Mouse (Mus musculus) kidney, adult 2 months (tissue): ENCODE measurements around the gene Cnga4.

Source experiments
- CTCF ChIP-seq: fragments of 200-500 bp; conservative IDR thresholded peaks from 2 replicates; pipeline ENCODE4 v1.5.1; 2011; ENCODE audit warnings: low read depth, mild to moderate bottlenecking, control low read depth, low read length, moderate library complexity, mixed read lengths; ENCODE audit not compliant: insufficient read depth, insufficient read length
- POLR2A ChIP-seq: fragments of 200-500 bp; IDR thresholded peaks from one replicate; pipeline ENCODE4 v1.6.1; 2011; ENCODE audit warnings: low read depth, low read length, control low read depth

DNA sequence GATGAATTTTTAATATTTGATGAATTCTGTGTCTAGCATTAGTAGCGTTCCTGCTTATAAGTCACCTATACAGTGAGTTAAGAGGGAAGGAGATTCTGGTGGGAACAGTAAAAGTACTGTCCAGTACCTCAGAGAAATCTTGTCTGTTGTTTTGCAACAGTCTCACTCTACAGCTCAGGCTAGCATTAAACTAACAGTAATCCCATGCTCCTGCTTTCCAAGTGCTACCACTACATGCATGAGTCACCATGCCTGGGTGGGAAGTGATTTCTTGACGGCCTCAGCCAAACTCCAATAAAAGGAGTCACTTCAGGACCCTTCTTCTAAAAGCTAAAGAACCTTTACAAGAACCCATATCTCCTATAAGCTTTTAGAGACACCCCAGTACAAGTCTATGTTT, 42.7 kb upstream of the Cnga4 start:
- no peak for TF ChIP-seq POLR2A
- TF ChIP-seq CTCF, result no peak
